Mouse (Mus musculus): ENCODE measurements around the gene Tjp1. TPM values are rescaled to one million over a fixed set of nuclear protein-coding genes. Genes with fewer than 3 reads are reported as not detected.

The Tjp1 gene
- total RNA-seq, 4 experiments from 2014 or later, result 16.4 to 20.4 (median 18.6) TPM

DNA sequence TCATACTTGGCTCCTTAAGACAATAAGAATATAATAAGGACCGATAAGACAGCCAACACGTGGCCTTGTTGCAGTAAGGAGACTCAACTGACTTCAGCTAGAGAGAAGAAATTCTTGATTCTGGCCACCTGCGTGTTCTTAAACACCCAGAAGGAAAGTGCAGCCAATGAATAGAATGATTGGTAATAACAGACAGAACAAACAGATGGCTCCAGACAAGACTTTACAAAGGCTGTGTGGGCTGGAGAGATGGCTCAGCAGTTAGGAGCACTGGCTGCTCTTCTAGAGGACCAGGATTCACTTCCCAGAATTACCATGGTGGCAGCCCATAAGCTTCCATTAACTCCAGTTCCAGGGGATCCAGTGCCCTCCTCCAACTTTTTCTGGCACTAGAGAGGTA, 90.7 kb downstream of the Tjp1 start:
- DNase-seq (ENCODE audit: low spot score in 2 of 2), result no peak

DNA sequence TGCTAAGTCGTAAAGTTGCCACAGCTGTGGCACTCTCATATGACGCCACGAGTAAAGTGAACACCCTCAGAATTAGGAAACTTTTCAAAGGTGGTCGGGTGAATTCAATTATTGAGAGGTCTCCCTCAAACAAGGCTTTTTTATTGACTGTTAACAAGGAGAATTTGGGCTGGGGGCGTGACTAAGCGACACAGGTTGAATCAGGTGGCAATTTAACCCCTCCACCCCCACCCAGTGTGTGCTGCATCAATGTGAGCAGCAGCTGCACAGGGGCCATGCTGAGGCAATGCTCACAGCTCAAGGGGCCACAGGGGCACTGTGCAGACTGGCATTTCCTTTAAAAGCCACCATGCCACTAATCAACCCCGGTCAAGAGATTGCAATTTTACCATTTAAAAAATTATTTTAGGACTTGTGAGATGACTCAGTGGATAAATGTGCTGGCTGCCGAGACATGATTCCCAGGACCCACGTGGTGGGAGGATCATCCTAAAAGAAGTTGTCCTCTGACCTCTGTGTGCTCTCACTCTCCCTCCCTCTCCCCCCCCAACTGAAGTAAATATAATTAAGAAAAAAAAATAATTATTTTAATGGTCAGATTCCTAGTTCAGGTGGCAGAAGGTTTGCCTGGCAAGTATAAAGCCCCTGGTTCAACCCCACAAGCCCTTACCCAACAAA, 96.4 kb downstream of the Tjp1 start:
- no peak for DNase-seq (ENCODE audit: low spot score in 2 of 2)

DNA sequence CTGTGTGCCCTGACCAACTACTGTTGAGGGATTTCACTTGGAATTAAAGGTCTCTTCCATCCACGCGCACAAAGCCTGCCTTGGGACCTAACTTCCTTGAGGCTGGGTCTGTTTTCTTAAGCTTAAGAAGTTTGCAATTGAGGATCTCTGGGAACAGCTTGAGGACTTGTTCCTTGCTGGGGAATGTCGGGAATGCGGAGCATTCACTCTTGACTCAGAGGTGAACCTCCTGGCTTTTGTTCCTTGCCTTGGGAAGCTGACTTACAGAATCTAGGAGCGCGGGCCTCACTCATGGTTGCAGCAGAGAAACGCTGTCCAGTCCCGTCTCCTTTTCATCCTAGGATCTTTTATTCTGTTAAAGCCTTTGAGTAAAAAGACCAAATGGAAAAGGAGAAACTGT, 97.2 kb downstream of the Tjp1 start:
- no peak for DNase-seq (ENCODE audit: low spot score in 2 of 2)

DNA sequence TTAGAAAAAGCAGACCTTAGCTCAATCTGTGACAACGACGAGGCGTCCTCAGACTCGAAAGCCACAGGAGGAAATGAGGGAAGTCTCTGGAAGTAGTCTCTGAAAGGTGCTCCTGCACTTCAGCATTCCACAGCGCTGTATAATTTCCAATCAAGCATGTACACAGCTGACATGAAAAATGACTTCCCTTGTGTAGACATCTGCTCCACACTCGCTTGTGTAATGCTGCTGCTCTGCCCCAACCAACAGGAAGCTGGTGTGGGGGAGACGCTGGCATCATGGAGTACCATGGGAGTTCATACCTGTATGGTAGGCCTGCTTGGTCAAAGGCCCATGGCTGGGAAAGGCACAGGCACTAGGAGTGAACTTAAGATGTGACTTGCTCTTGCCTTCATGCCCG, 103.1 kb downstream of the Tjp1 start:
- DNase-seq (ENCODE audit: low spot score in 2 of 2), result no peak

GRCm38 (mm10) chr7:65422456-65422855, 105.1 kb downstream of the Tjp1 start:
- no peak for DNase-seq (ENCODE audit: low spot score in 2 of 2)

GRCm38 (mm10) chr7:65421451-65421850, 106.1 kb downstream of the Tjp1 start:
- DNase-seq (ENCODE audit: low spot score in 2 of 2), result no peak

- no peak for DNase-seq (ENCODE audit: low spot score in 2 of 2)
Observed at GRCm38 (mm10) chr7:65419926-65420325, 107.7 kb downstream of the Tjp1 start.

DNA sequence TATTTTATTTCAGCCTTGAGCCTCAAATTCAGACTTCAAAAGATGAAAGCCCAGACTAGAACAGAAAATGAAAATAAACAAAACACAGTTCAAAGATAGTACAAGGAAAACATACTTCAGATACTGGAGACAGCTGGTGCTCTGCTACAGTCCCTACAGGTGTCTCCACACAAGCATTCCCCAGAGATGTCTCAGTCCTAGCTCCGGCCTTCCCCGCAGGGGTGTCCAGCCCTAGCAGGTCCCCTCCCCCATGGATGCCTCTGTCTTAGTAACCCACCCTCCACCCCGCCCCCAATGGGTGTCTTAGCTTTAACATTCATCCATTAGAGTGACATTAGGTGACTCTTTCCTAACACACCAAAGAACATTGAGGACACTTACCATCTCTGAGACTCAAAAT, 108.6 kb downstream of the Tjp1 start:
- DNase-seq (ENCODE audit: low spot score in 2 of 2), result no peak

DNA sequence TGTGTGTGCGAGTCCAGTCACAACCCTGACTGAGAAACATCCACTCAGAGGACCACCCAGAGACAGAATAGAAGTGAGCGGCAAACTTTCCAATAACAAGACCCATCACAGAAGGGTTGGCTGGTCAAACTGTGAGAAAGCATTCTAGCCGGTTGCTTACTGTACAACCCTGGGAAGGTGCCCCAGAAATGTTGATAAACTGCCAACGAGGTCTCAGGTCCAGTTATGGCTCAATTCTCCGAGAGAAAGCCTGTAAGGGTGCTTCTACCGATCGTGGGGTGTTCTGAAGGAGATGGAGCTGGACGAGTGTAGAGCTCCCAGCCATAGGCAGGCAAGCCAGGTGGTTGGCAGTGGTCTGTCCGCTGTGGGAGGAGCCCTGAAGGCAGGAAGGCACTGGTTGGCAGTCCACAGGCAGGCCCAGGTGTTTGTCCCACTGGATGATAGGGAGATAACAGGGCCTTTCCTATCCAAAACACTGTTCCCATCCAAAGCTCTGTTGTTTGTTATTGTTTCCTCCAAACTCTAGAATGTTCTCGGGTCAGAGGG, 109.1 kb downstream of the Tjp1 start:
- DNase-seq (ENCODE audit: low spot score in 2 of 2), result no peak

- DNase-seq (ENCODE audit: low spot score in 2 of 2), result peak; percentile 9 to 16
Observed at GRCm38 (mm10) chr7:65417231-65418100, 110.1 kb downstream of the Tjp1 start.

- DNase-seq (ENCODE audit: low spot score in 2 of 2), result no peak
Observed at GRCm38 (mm10) chr7:65416506-65416905, 111.1 kb downstream of the Tjp1 start.

DNA sequence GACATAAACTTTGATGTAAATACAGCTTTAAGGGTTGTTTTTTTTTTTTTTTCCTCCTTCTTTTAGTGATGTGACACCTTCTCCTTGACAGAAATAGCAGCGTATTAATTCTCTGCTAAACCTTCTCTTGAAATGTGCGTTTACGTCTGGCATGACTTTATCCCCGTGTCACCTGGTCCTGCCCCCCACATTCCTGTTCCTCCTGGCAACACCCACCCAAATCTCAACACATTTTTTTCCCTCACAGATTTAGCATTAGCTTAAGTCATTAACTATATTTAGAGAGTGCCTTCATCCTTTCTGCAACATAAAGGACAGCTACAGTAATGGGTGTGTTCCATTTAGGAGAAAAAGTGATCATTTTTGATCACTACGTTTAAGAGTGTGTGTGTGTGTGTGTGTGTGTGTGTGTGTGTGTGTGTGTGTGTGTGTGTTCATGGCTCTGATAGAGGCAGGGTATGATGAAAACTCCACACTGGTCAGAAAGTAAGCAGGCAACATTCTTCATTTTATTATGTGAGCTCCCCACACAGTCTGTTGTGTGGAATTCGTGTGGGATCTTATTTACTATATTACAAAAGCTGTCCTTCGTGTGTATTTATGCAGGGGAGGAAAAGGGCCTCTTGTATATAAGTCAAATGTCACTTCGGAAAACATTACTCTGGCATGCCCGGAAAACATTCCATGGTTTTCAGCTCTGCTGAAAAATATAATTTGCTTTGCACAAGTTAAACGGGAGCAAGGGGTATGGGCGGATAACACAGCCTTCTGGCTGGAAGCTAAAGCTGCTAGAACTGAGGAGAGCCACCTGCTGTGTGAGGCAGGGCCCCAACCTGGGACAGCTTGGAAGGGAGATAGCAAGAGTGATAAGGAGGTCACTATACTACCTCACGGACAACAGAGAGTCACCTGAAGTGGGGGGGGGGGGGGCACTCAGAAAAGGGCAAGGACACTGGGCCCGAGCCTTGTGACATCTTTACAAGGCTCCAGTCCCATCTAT, 113.3 kb downstream of the Tjp1 start:
- DNase-seq (ENCODE audit: low spot score in 2 of 2), result no peak

DNA sequence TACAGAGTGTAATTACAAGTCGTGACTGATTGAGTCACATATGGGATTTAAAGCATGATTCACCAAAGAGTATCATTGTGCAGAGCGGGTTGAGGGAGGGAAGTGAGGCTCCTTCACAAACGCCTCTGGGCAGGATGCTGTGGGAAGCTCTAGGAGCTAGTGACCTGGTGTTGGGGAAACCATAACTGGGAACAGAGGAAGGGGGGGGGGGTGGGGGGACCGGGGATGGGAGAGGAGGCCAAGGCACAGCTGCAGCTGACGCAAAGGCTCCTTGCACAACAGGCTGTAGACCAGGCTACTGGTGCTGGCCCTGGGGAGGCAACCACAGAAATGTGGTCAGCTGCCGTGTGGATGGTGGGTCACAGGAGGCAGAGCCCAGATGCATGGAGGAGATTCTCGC, 116.9 kb downstream of the Tjp1 start:
- DNase-seq (ENCODE audit: low spot score in 2 of 2), result no peak

GRCm38 (mm10) chr7:65406427-65406826, 121.2 kb downstream of the Tjp1 start:
- no peak for DNase-seq (ENCODE audit: low spot score in 2 of 2)

GRCm38 (mm10) chr7:65402516-65402915, 125.1 kb downstream of the Tjp1 start:
- DNase-seq (ENCODE audit: low spot score in 2 of 2), result no peak

DNA sequence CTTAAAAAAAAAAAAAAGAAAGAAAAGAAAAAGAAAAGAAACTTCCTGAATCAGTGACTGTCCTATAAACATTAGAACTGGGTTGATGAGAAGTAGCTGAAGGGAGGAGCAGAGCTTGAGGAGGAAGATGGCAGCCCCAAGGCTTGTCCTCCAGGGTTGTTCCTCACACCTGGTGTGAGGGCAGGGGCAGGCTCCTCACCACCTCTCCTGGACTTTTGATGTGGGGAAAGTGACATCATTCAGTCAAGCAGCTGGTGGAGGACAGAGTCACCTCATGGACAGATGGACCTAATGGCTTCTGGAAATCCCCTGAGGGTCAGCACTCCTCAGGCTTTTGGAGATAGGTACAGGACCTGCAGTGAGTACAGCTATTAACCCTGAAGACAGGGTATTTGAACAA, 126.0 kb downstream of the Tjp1 start:
- DNase-seq (ENCODE audit: low spot score in 2 of 2), result no peak

DNA sequence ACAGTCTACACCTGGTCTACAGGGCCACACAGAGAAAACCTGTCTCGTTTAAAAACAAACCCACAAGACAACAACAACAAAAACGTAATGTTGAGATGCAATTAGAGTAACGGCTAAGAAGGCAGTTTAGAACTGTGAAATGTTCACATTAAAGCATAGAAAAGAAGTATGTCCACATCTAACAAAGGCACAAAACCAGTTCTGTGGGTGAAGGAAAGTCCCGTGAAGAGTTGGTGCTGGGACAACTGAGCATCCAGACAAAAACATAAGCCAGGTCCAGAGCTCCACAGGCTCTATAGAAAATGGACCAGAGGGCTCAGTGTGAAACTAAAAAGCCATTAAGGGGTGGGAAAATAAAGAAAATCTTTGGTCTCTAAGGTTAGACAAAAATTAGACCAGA, 131.7 kb downstream of the Tjp1 start:
- no peak for DNase-seq (ENCODE audit: low spot score in 2 of 2)

DNA sequence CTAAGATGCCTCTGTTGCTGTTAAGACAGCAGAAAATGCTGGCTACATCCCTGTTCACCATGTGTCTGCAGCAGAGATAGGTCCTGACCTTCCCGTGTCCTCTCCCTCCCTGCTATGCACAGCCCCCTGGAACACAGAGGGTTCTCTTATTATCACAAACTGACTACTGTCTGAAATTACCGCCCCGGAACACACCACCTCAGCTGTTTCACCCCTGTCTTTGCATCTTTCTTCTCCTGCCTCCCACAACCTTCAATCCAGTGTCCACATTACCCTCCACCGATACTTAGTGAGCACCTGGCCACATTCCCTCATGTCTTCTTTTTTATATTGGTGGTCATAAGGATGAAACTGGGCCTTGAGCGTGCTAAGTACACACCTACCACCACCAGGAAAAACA, 132.4 kb downstream of the Tjp1 start:
- no peak for DNase-seq (ENCODE audit: low spot score in 2 of 2)

DNA sequence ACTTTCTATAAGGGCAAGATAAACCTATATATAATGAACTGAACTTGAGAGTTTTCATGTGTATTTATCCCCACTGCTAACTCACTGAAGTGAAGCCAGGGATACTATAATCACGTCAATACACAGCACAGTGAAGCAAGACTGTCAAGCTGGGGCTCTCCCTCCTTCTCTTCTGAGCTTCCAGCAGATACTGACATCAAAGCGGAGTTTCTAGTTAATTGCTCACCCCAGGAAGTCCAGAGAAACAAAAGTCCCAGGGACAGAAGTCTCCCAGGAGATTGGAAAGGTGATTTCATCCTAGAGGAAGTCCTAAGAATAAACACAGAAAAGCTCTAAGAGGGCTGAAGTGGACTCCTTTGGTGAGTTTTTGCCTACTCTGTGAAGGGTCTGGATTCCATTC, 132.9 kb downstream of the Tjp1 start:
- no peak for DNase-seq (ENCODE audit: low spot score in 2 of 2)

DNA sequence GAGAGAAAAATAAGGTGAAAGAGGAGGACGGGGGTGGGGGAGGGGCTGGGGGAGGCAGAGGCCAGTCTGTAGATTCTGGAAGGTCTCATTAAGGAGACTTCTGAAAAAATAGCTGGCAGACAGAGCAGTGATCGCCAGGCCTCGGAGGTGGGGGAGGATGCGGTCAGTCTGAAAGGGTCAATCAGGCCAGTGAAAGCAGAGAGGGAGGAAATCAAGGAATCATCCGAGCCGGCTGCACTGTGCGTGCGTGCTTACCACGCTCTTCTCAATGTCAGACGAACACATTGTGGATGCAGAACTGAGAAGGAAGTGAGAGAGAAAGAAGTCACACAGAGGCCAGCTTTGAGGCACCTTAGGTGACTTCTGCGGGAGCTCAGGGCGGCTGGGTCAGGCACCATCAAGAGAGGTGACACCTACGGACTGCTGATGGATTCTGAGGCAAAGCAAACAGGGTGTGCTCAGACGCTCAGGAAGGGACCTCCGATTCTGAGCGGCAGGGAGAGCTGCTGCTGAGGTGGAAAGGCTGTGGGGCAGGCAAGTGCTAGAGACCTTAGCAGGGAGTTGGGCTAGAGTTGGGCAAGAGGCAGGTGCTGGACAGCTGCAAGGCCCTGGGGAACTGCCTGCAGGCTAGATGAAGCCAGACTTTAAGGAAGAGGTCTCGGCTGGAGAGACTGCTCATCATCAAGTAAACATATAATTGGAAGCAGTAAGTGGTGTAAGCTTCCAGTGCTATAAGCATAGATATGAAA, 133.7 kb downstream of the Tjp1 start:
- no peak for DNase-seq (ENCODE audit: low spot score in 2 of 2)

- DNase-seq (ENCODE audit: low spot score in 2 of 2), result no peak
Observed at GRCm38 (mm10) chr7:65392986-65393385, 134.6 kb downstream of the Tjp1 start.
